17 mouse cellular contexts compared by ENCODE assay signal in genomic region chr2:29422126-29422840, GRCm38 (mm10).
DNase-seq lines count a peak whose midpoint lies in the region; ATAC-seq and TF ChIP-seq lines count a peak whose summit lies in the region.
"Had no signal": no experiment of that assay in that cellular context is flagged by ENCODE, and none has a peak within 500 bp of the region (broad histone marks: within the 10 kb centered on the region; RNA-seq: fewer than 3 reads in every experiment).

No protein-coding gene starts in this region.

- H3K4me3 ChIP-seq in heart, postnatal 0 days (ENCODE audit: low read depth, low read length), result no peak overlapping the region
- H3K4me3 ChIP-seq in megakaryocyte, embryonic 14.5 days (replicated peaks), result peak overlapping the region; percentile 6
- no peak overlapping the region for H3K4me3 ChIP-seq in small intestine, adult 2 months (ENCODE audit: low read depth, low read length)
- no peak overlapping the region for H3K4me3 ChIP-seq in heart, embryonic 10.5 days
- H3K4me3 ChIP-seq: erythroblast, embryonic 14.5 days had no signal

- no peak overlapping the region for H3K4me2 ChIP-seq in heart, postnatal 0 days (ENCODE audit: low read depth, low read length)

- ATAC-seq in heart, postnatal 0 days (ENCODE audit: insufficient read depth, low read depth), result no peak
- ATAC-seq in megakaryocyte, adult 5-6 weeks (ENCODE audit: poor library complexity, severe bottlenecking), result no peak
- ATAC-seq: hindbrain, embryonic 16.5 days had no signal

- no peak overlapping the region for H3K9ac ChIP-seq in heart, postnatal 0 days (replicated peaks; ENCODE audit: low read depth, low read length)

- TF ChIP-seq POLR2A in small intestine, adult 2 months (IDR thresholded peaks at IDR 0.05; ENCODE audit: low read depth, low read length), result no peak

- H3K27me3 ChIP-seq in heart, postnatal 0 days (ENCODE audit: control insufficient read depth, insufficient read depth, low read length), result no peaks in the 10 kb centered on the region
- peaks cover 5% of the 10 kb centered on the region for H3K27me3 ChIP-seq in megakaryocyte, embryonic 14.5 days (replicated peaks)
- no peaks in the 10 kb centered on the region for H3K27me3 ChIP-seq in small intestine, adult 2 months (ENCODE audit: control insufficient read depth, insufficient read depth, low read length)
- no peaks in the 10 kb centered on the region for H3K27me3 ChIP-seq in heart, embryonic 10.5 days (ENCODE audit: insufficient read depth, poor library complexity, severe bottlenecking)

- no peak for DNase-seq in heart, postnatal 0 days (ENCODE audit: low spot score)
- DNase-seq in heart, postnatal 36 days, result no peak
- DNase-seq in NIH3T3 (ENCODE audit: low read depth), result peak; percentile 74
- DNase-seq in heart, embryonic 10.5 days (ENCODE audit: low spot score), result no peak
- DNase-seq: adrenal gland, postnatal 25 days; cerebellum, adult 9-10 months; heart, adult 11 months; kidney, adult 18-20 months; kidney, postnatal 36 days; liver; thymus, adult 2 months had no signal

- no peak for TF ChIP-seq EP300 in heart, postnatal 0 days (IDR thresholded peaks at IDR 0.05; ENCODE audit: low read depth)

- H3K9me3 ChIP-seq in heart, postnatal 0 days (replicated peaks; ENCODE audit: control insufficient read depth, low read length), result no peaks in the 10 kb centered on the region
- no peaks in the 10 kb centered on the region for H3K9me3 ChIP-seq in megakaryocyte, embryonic 14.5 days
- no peaks in the 10 kb centered on the region for H3K9me3 ChIP-seq in heart, embryonic 10.5 days

- intact Hi-C loops in heart, postnatal 36 days (cut with DNase I), result no loop called here

- H3K36me3 ChIP-seq in heart, postnatal 0 days (replicated peaks; ENCODE audit: control insufficient read depth, insufficient read depth, low read length), result no peaks in the 10 kb centered on the region
- peaks cover 7% of the 10 kb centered on the region for H3K36me3 ChIP-seq in megakaryocyte, embryonic 14.5 days (replicated peaks; ENCODE audit: low read length)
- no peaks in the 10 kb centered on the region for H3K36me3 ChIP-seq in small intestine, adult 2 months (ENCODE audit: control insufficient read depth, insufficient read depth, low read length)
- no peaks in the 10 kb centered on the region for H3K36me3 ChIP-seq in heart, embryonic 10.5 days

- peaks cover 9% of the 10 kb centered on the region for H3K4me1 ChIP-seq in heart, postnatal 0 days (ENCODE audit: control insufficient read depth, insufficient read depth)
- peaks cover 46% of the 10 kb centered on the region for H3K4me1 ChIP-seq in megakaryocyte, embryonic 14.5 days
- peaks cover 31% of the 10 kb centered on the region; the same call in 1 of the 2 replicates for H3K4me1 ChIP-seq in small intestine, adult 2 months (ENCODE audit: control insufficient read depth, insufficient read depth, insufficient read length, low read length)
- peaks cover 43% of the 10 kb centered on the region for H3K4me1 ChIP-seq in heart, embryonic 10.5 days

- no peak for TF ChIP-seq CTCF in heart, postnatal 0 days (IDR thresholded peaks at IDR 0.05; ENCODE audit: low read depth)
- no peak for TF ChIP-seq CTCF in small intestine, adult 2 months (IDR thresholded peaks at IDR 0.05; ENCODE audit: extremely low read depth, insufficient read length, insufficient replicate concordance, low read depth, low read length)

- WGBS in heart, postnatal 0 days, result 59% methylated on average over 10 of the region's 10 CpGs
- WGBS in small intestine, adult 2 months, result 69% methylated on average over 10 of the region's 10 CpGs
- 62% methylated on average over 10 of the region's 10 CpGs for WGBS in heart, embryonic 10.5 days

- H3K27ac ChIP-seq in heart, postnatal 0 days (ENCODE audit: low read depth), result 0 out of 2 replicates have a peak overlapping the region, but pooled peaks have one; percentile 20
- H3K27ac ChIP-seq in small intestine, adult 2 months (ENCODE audit: insufficient read depth, low read depth, low read length), result 0 out of 2 replicates have a peak overlapping the region, but pooled peaks have one; percentile 20
- H3K27ac ChIP-seq in heart, embryonic 10.5 days, result no peak overlapping the region
- H3K27ac ChIP-seq: macrophage had no signal
